Mouse (Mus musculus): ENCODE measurements at regions not wholly inside any gene's neighbourhood (a gene's known extent, or its start where the extent isn't known, plus 50 kb on each side); places are given as distances from the start of the nearest gene placed in this dataset.

DNA sequence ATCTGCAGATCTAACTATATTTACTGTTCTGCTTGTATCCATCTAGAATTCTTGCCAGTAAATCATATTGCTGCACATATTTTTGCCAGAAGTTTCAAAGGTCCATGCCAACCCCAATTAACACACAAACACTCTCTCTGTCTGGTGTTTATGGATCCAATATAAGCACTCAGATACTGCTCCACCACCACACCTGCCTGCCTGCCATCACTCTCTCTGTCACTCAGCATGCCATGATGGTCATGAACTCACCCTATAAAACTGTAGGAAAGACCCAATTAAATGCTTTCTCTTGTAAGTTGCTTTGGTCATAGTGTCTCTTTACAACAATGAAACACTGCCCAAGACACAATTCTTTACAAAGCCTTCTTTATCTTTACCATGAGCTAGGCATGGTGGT lies 66.8 kb upstream of the Il15 start:
- no peak for ATAC-seq (ENCODE audit: insufficient read depth)
- TF ChIP-seq EP300 (IDR thresholded peaks at IDR 0.05; ENCODE audit: low read depth): no peak
- no peak for TF ChIP-seq CTCF (IDR thresholded peaks at IDR 0.05; ENCODE audit: low read depth)
- no peak overlapping the region for H3K4me3 ChIP-seq (ENCODE audit: insufficient read depth in 1 of 2, low read depth in 2 of 2, low read length in 2 of 2)

DNA sequence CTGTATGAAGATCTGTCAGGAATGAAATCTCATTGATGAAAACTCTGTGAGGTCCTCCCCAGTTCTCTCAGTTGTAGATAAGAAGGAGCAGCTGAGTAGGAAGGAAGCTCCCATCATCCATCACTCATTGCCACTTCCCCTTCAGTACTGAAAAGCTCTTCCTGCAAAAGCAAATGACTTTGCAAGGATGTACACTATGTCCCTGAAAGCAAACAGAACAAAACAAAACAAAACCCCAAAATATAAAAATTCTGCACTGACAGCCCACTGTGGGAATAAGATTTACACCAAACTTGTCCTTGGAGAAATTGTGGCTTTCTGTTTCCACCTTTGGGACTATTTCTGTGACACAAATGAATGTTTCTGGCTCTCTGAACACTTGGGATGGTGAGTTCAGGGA lies 59.8 kb upstream of the Il15 start:
- Histone ChIP-seq H3K27me3 (ENCODE audit: control insufficient read depth, insufficient read depth, low read length) (no peaks in the 10 kb centered on the region), H3K4me1 (replicated peaks; ENCODE audit: control insufficient read depth in 2 of 2, insufficient read depth in 2 of 2, low read length in 1 of 2) (no peaks in the 10 kb centered on the region), H3K4me2 (ENCODE audit: low read depth) (no peak overlapping the region), H3K9ac (replicated peaks) (no peak overlapping the region), H3K36me3 (replicated peaks; ENCODE audit: control insufficient read depth, insufficient read depth, low read depth) (no peaks in the 10 kb centered on the region), H3K4me3 (ENCODE audit: insufficient read depth in 1 of 2, low read depth in 2 of 2, low read length in 2 of 2) (no peak overlapping the region), H3K27ac (no peak overlapping the region), H3K9me3 (ENCODE audit: control insufficient read depth, low read length) (no peaks in the 10 kb centered on the region)
- ATAC-seq (ENCODE audit: insufficient read depth) (no peak), DNase-seq (ENCODE audit: low read depth in 3 of 3, low spot score in 3 of 3) (no peak)
- no peak for TF ChIP-seq EP300 (IDR thresholded peaks at IDR 0.05; ENCODE audit: low read depth)
- TF ChIP-seq CTCF (IDR thresholded peaks at IDR 0.05; ENCODE audit: low read depth): no peak

More for the DNA sequence above, 66.8 kb upstream of the Il15 start:
- H3K27ac ChIP-seq: no peak overlapping the region
- H3K9ac ChIP-seq (replicated peaks): no peak overlapping the region
- H3K4me2 ChIP-seq (ENCODE audit: low read depth): no peak overlapping the region
- H3K36me3 ChIP-seq (replicated peaks; ENCODE audit: control insufficient read depth, insufficient read depth, low read depth): no peaks in the 10 kb centered on the region
- no peaks in the 10 kb centered on the region for H3K4me1 ChIP-seq (replicated peaks; ENCODE audit: control insufficient read depth in 2 of 2, insufficient read depth in 2 of 2, low read length in 1 of 2)
- H3K27me3 ChIP-seq (ENCODE audit: control insufficient read depth, insufficient read depth, low read length): no peaks in the 10 kb centered on the region
- no peak for DNase-seq (ENCODE audit: low read depth in 3 of 3, low spot score in 3 of 3)
- H3K9me3 ChIP-seq (ENCODE audit: control insufficient read depth, low read length): no peaks in the 10 kb centered on the region

DNA sequence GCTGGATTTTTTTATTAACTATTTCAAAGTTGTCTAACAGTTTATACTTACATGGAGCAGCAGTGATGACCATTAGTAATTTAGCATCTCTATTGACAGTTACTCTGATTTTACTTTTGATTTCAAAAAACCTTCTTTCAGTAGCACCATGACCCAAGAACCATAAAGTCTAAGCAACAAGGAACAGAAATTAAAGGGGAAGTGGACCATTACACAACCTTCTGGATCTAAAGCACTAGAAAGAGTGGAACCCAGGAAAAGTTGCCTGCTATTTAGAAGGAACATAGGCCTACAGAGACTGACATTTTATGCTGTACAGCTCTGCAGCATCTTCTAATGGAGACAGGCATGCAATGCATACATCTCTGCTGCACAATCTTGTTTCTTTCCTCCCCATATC lies 56.0 kb upstream of the Il15 start:
- no peaks in the 10 kb centered on the region for H3K4me1 ChIP-seq (replicated peaks; ENCODE audit: control insufficient read depth in 2 of 2, insufficient read depth in 2 of 2, low read length in 1 of 2)
- no peak overlapping the region for H3K4me2 ChIP-seq (ENCODE audit: low read depth)
- TF ChIP-seq CTCF (IDR thresholded peaks at IDR 0.05; ENCODE audit: low read depth) (no peak), EP300 (IDR thresholded peaks at IDR 0.05; ENCODE audit: low read depth) (no peak)
- no peak overlapping the region for H3K4me3 ChIP-seq (ENCODE audit: insufficient read depth in 1 of 2, low read depth in 2 of 2, low read length in 2 of 2)
- H3K9ac ChIP-seq (replicated peaks): no peak overlapping the region
- no peaks in the 10 kb centered on the region for H3K27me3 ChIP-seq (ENCODE audit: control insufficient read depth, insufficient read depth, low read length)
- no peak overlapping the region for H3K27ac ChIP-seq
- H3K9me3 ChIP-seq (ENCODE audit: control insufficient read depth, low read length): no peaks in the 10 kb centered on the region
- H3K36me3 ChIP-seq (replicated peaks; ENCODE audit: control insufficient read depth, insufficient read depth, low read depth): no peaks in the 10 kb centered on the region
- DNase-seq (ENCODE audit: low read depth in 3 of 3, low spot score in 3 of 3) (no peak), ATAC-seq (ENCODE audit: insufficient read depth) (no peak)

DNA sequence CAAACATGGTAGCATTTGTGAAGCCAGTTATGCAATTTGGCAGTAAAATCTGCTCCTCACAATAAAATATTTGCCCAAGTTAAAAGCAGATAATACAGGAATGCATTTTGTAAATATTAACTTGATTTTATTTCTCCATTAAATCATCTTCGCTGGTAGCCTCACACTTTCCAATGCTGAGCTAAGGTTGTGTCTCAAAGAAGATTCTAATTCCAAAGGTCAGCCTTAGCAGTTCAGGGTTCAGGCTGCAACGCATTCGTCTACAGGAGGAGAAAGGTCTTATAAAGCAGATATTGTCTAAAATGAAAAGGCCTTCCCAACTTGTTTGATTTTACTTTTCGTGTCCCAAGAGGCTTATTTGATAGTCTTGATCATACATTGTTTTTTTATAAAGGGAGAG lies 51.0 kb upstream of the Il15 start:
- no peaks in the 10 kb centered on the region for H3K27me3 ChIP-seq (ENCODE audit: control insufficient read depth, insufficient read depth, low read length)
- H3K27ac ChIP-seq: no peak overlapping the region
- no peak for DNase-seq (ENCODE audit: low read depth in 3 of 3, low spot score in 3 of 3)
- H3K36me3 ChIP-seq (replicated peaks; ENCODE audit: control insufficient read depth, insufficient read depth, low read depth): no peaks in the 10 kb centered on the region
- H3K9ac ChIP-seq (replicated peaks): no peak overlapping the region
- 62% methylated on average over 4 of the region's 4 CpGs for WGBS (ENCODE audit: insufficient replicate concordance)
- ATAC-seq (ENCODE audit: insufficient read depth): no peak
- H3K4me3 ChIP-seq (ENCODE audit: insufficient read depth in 1 of 2, low read depth in 2 of 2, low read length in 2 of 2): no peak overlapping the region
- TF ChIP-seq EP300 (IDR thresholded peaks at IDR 0.05; ENCODE audit: low read depth): no peak
- no peak for TF ChIP-seq CTCF (IDR thresholded peaks at IDR 0.05; ENCODE audit: low read depth)
- H3K4me1 ChIP-seq (replicated peaks; ENCODE audit: control insufficient read depth in 2 of 2, insufficient read depth in 2 of 2, low read length in 1 of 2): no peaks in the 10 kb centered on the region
- no peaks in the 10 kb centered on the region for H3K9me3 ChIP-seq (ENCODE audit: control insufficient read depth, low read length)
- no peak overlapping the region for H3K4me2 ChIP-seq (ENCODE audit: low read depth)
